Mouse (Mus musculus): ENCODE results near the gene Trmt1.

The Trmt1 gene

DNA sequence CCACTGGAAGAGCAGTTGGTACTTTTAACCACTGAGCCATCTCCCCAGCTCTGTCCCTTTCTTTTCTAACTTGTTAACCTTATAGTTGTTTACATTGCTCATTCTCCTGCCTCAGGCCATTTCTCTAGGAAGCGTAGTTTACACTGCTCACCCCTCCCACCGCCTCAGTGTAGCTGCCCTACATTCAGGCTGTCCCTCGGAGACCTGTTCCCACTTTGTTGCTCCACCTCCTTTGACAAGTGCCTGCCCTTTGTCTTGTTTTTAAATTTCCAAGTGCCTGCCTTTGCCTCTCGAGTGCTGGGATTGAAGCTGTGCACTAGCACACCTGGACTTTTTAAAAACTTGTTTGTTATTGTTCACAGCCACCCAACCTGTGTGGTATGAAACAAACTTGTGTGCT, 7.2 kb downstream of the Trmt1 start:
- no peak for DNase-seq

DNA sequence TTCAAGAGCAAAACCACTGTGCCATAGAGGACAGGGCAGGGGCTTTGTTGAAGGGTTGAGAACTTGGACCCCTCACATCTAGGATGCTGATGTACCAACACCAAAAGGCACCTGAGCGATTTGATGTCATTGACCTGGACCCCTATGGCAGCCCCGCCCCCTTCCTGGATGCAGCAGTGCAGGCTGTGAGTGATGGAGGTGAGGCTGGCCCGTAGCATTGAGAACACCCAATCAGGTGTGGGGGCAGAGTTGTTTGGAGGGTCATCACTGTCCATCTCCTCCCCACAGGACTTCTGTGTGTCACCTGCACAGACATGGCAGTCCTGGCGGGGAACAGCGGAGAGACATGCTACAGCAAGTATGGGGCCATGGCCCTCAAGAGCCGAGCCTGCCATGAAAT, 9.0 kb downstream of the Trmt1 start:
- DNase-seq: no peak

- DNase-seq: peak; percentile 66
These were observed 11.3 kb downstream of the Trmt1 start for GRCm38 (mm10) chr8:84697166-84698130.

DNA sequence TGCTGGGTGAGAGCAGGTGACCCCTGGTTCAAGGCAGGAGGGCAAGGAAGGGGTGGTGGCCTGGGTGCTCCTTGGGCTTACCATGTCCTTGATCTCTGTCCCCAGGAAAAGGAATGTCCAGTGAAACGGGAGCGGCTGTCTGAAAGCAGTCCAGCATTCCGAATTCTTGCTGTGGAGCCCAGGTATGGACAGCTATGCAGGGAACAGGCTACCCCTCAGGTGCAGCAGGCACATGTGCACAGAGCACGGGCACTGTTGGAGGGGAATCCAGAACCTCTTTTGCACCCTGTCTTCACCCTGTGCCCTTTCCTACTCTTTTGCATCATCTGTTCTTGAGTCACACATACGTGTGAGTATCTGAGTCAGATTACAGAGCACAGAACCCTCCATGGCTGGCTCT, 12.2 kb downstream of the Trmt1 start:
- DNase-seq: no peak

DNA sequence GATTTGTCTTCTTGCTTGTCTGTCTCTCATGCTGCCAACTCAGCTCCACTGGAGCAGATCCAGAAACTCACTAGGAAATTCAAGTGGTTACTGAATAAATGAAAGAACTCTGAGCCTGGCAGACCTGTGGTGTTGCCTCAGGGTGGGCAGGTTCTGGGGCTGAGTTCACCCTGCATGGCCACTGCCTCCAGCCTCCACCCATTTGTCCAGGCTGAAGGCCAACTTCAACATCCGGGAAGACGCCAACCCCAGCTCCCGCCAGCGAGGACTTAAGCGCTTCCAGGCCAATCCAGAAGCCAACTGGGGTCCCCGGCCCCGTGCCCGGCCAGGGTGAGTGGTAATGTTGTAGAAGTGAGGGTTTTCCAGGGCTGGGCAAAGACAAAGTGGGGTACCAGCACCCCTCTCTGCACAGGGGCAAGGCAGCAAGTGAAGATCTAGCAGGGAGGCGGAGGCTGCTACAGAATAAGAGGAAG, 12.9 kb downstream of the Trmt1 start:
- DNase-seq: peak; percentile 12

DNA sequence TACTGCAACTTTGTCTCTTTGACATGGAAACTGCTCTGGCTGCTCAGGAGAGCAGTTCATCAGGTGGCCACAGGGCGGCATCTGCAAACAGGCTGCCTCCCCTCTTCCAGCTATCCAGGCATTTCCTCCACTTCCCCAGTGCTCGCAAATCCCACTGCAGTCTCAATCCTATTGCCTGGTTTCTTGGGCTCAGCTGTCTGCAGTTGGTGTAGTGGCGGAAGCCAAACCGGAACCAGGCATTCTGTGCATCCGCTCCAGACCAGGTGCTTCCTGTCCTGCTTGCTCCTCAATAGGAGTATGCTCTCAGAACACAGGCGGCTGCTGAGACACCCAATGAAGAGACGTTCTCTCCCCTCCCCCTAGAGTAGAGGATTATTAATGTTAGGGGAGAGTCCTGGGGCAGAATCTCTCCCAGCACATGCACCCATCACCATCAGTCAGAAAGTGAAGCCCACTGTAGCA, 13.8 kb downstream of the Trmt1 start:
- peak; percentile 69 for DNase-seq

DNA sequence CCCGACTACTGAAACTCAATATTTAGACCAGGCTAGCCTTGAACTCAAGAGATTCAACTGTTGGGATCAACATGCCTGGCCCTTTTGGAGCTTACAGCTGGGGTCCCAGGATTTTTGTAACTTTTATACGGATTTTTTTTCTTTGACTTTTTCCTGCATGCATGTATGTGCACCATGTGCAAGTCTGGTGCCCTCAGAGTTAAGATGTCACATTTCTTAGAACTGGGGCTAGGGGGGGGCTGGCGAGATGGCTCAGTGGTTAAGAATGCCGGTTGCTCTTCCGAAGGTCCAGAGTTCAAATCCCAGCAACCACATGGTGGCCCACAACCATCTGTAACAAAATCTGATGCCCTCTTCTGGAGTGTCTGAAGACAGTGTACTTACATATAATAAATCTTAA, 14.4 kb downstream of the Trmt1 start:
- no peak for DNase-seq

GRCm38 (mm10) chr8:84700941-84701911, 15.1 kb downstream of the Trmt1 start, which contains the start of gene Lyl1:
TSS of gene Lyl1 (plus strand) at chr8:84701457.
- no peak for DNase-seq

GRCm38 (mm10) chr8:84702561-84702960, 16.5 kb downstream of the Trmt1 start:
- DNase-seq: no peak

GRCm38 (mm10) chr8:84702963-84703465, 16.9 kb downstream of the Trmt1 start:
- no peak for DNase-seq

- no peak for DNase-seq
These were observed 17.6 kb downstream of the Trmt1 start for GRCm38 (mm10) chr8:84703466-84704249.

DNA sequence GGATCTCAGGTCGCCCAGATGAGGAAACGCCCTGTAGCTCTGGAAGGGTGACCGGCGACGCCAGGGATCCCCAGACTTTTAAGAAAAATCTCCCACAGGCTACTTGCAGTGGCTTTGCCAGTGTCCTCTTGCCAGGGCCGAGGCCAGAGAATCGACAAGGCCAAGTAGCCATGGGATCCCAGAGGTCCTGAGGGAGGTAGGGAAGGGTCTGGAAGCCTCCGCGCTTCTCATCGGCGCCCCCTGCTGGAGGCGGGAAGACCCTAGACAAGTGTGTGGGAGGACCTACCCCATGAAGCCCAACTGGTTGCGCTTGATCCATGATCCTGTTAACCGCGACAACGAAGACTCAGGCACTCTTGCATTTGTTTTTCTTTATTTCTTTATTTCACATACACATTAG, 18.2 kb downstream of the Trmt1 start:
- peak; percentile 81 for DNase-seq

DNA sequence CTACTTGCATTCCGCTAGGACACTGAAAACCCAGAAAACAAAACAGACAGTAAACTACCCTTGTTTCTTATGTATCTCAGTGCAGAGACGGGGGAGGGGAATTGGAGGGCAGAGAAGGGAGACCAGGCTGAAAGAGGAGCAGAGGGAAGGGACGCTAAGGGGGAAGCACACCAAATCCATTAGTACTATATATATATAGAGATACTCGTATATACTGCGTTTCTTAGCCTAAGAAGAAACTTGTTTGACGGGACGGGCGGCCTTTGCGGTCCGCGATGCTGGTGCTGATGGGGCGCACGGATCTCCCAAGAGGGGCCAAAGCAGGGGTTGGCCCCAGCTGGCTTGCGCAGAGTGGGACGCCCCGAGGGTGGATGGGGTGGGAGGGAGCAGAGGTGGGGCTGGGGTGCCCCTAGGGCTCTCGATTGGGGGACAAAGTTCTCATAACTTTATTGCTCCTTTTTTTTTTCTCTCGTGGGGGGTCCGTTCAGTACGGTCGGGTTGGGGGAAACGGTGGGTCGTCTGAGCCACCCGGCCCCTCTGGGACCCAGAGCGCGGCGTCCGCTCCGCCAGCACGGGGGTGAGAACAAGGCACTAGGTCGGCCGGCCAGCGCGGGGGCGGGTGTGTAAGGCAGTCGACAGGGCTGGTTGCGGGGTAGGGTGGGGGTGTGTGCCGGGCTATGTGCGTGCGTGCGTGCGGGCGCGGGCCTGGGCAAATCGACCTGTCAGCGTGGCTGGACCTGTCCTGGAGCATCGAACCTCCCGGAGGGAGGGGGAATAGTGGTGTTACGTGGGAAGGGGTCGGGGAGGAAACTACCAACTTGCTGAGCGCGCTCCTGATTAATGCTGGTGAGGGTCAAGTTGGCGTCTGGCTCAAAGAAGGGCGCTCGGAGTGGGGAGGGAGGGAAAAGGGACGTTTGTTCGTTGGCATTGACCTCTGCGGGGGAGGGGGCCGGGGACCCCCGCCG, 19.0 kb downstream of the Trmt1 start:
- DNase-seq: no peak

- no peak for DNase-seq
These were observed 19.9 kb downstream of the Trmt1 start for GRCm38 (mm10) chr8:84705960-84706359.

DNA sequence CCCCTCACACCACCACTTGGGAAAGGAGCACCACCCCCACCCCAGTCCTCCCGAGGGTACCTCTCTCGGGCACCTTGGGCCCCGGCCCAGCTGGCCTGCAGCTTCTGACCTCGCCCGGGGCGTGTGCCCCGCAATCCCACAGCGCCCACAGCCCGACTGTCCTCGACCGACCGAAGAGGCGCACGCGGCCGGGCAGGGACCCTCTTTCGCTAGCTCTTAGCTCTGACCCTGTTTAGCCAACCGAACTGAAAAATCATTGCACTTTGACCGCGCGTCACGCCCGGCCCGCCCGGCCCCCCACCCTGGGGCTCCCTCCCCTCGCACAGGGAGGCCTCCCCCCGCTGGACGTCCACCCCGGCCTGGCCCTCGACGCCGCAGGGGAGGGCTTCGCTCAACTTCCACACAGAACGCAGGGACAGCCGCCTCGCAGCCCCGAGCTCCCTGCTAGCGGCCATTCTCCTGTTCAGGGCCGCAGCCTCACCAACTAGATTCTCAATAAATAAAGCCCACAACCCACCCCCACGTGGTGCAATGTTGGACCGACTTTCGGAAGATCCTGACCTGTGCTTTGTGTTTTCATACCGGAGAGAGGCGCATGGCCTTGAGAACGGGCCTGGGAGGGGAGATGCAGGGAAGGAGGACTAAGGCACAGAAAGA, 20.6 kb downstream of the Trmt1 start:
- no peak for DNase-seq

GRCm38 (mm10) chr8:84707267-84707883, 21.3 kb downstream of the Trmt1 start:
- DNase-seq: no peak

GRCm38 (mm10) chr8:84708071-84708541, 22.0 kb downstream of the Trmt1 start:
- no peak for DNase-seq

GRCm38 (mm10) chr8:84708774-84709475, 22.8 kb downstream of the Trmt1 start:
- DNase-seq: peak; percentile 87

- DNase-seq: no peak
These were observed 23.8 kb downstream of the Trmt1 start for GRCm38 (mm10) chr8:84709931-84710330.
